Mouse (Mus musculus) brain, embryonic 14.5 days (tissue): ENCODE measurements around the gene Ubl4a.

Source experiments
- CTCF ChIP-seq: fragments of 200-500 bp; IDR thresholded peaks from 2 replicates; pipeline ENCODE4 v1.5.1; 2012; ENCODE audit warnings: inconsistent platforms, mild to moderate bottlenecking, moderate library complexity, borderline replicate concordance; ENCODE audit not compliant: insufficient read depth, insufficient read length; ENCODE audit errors: extremely low read depth
- POLR2A ChIP-seq: fragments of 200-500 bp; IDR thresholded peaks from 2 replicates; pipeline ENCODE4 v1.6.1; 2012; ENCODE audit warnings: mild to moderate bottlenecking, inconsistent platforms, borderline replicate concordance; ENCODE audit not compliant: poor library complexity, insufficient read depth, insufficient read length, severe bottlenecking; ENCODE audit errors: extremely low read depth

- TF ChIP-seq POLR2A (no peak), CTCF (no peak)
These were observed 35.3 kb upstream of the Ubl4a start for GRCm38 (mm10) chrX:74408340-74408739.
